Mouse (Mus musculus) left cerebral cortex, postnatal 4 days (tissue): Measurements from ENCODE around the gene Ulk4. TPM values are rescaled to one million over a fixed set of nuclear protein-coding genes. Genes with fewer than 3 reads are reported as not detected.
"Not testable (repeated sequence)": the region's sequence is repeated elsewhere in the genome, so short reads cannot be mapped to it uniquely, and the experiment has no call there.

Experiments
- DNase-seq: peaks from one replicate; pipeline ENCODE4 v3.0.0-alpha.2; 2022
- intact Hi-C: fragments of 180-260 bp; cut with DNase I; formaldehyde crosslinking; loops from one replicate; pipeline ENCODE4 v1.15.1; 2025
- microRNA-seq: library from miRNA; unstranded; fragments of <30 nt; microRNA quantifications from one replicate; pipeline ENCODE4 v1.2.0, GENCODE M21; 2022
- total RNA-seq, 2 experiments: library from RNA; stranded (reverse); gene quantifications; 2 replicates each; pipeline ENCODE4 v1.2.3; 2021

Ulk4 gene
- total RNA-seq, 2 experiments from 2014 or later, result 7.9 to 8.0 TPM

DNA sequence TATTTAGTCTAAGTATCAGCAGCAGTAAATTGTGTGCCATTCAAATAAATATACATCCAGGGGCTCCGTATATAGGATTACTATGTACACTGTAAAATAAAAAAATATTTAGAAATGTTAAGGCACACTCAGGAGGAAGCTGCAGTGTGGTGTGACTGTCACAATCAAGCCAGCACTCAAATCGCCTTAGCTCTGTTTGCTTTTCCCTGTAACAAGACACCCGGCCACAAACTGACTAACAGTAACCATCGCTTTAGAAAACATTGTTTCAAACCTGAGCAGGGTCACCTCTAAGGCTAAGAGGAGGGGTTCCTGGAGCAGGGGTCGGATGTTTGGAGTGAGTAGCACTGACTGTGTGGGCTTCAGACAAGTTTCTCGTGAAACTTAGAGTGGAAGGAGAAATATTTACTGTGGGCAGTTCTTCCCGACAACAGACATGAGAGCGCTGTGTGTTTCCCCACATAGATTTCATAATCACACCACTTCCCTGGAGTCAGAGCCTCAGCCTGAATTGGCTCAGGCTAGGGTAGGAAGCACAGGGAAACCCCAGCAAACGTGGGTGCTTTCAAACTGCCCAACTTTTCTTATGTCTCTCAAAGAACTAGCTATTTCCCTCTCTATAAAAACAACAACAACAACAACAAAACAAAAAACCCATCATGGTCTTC, 349.9 kb downstream of the Ulk4 start:
- intact Hi-C loops, result no loop called here

DNA sequence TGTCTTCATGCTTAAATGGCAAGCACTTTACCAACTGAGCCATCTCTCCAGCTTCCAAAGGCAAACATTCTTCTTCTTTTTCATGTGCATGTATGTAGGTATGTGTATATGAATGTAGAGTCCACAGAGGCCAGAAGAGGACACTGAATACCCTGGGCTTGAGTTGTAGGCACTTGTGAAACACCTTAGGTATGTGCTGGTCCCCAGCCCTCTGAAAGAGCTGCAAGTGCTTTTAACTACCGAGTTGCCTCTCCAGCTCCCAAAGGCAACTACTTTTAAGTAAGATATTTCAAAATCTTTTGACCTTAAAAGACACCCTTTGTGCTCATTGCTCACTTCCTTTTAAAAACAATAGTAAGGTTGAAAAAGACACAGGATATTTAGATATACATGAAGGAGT, 350.9 kb downstream of the Ulk4 start:
- intact Hi-C loops, result no loop called here
- no peak for DNase-seq

More for the DNA sequence above, 349.9 kb downstream of the Ulk4 start:
- no peak for DNase-seq

DNA sequence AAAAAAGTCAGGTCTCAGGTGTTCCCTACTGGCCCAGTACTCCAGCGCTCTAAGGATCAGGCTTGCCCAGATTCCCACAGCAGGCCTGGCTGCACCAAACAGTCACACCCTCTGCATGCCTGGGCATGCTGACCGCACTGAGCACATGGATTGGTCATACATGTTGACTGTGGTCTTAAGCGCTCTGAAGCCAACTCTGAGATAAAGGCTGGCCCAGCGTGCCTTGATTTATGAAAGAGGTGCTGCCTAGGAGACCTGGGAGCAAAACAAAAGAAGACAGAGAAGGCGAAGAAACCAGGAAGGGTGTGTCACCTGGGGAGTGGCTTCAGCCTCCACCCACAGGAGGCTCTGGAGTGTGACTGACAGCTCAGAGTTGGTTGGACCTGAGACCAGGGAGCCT, 357.9 kb downstream of the Ulk4 start:
- no peak for DNase-seq
- intact Hi-C loops, result no loop called here

DNA sequence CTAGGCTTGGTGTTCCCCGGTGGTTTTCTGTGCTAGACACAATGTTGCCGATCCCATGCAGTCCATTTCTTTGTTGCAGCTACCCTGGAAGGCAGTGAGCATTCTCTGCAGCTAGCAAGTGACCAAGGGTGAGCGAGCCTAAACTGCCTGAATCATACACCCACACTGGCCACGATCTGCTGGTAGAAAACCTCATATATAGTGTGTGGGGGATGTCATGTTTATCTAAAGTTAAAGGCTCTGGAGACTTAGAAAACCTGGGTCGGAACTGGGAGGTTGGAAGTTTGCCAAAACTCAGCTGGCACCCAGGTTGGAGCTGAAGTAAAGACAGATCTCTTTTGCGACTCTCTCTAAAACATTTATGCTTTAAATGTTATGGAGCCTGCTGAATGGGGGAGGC, 358.4 kb downstream of the Ulk4 start:
- DNase-seq, result no peak
- intact Hi-C loops, result no loop called here

DNA sequence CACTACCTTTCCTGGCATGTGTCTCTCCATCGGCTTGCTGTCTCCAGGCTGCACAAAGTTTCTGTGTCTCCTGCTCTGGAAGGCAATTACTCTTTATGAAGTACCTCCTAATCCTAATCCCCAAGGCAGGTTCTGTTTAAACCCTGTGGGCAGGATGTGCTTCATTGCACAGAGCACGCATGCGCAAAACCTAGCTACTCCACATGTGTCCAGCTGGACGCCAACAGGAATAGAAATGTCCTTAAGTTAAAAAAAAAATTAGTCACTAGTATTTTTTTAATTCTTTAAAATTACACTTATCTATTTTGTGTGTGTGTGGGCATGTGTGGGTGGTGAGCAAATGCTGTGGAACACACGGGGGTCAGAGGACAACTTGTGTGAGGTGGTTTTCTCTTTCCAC, 358.8 kb downstream of the Ulk4 start:
- intact Hi-C loops, result no loop called here
- no peak for DNase-seq

DNA sequence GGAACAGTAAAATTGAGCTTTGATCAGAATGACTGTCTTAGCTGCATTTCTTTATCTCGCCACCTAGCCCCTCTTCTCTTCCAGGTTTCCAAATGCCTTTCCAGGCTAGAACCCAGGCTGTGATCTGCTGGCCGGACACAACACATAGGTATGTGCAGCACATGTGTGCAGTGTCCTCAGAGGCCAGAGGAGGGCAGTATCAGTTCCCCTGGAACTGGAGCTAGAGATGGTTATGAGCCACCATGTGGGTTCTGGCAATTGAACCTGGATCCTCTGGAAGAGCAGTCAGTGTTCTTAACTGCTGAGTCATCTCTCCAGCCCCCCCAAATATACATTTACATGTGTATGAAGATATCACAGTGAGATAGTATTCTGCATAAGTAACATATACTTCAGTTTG, 359.4 kb downstream of the Ulk4 start:
- DNase-seq, intact Hi-C loops: not testable (repeated sequence)

DNA sequence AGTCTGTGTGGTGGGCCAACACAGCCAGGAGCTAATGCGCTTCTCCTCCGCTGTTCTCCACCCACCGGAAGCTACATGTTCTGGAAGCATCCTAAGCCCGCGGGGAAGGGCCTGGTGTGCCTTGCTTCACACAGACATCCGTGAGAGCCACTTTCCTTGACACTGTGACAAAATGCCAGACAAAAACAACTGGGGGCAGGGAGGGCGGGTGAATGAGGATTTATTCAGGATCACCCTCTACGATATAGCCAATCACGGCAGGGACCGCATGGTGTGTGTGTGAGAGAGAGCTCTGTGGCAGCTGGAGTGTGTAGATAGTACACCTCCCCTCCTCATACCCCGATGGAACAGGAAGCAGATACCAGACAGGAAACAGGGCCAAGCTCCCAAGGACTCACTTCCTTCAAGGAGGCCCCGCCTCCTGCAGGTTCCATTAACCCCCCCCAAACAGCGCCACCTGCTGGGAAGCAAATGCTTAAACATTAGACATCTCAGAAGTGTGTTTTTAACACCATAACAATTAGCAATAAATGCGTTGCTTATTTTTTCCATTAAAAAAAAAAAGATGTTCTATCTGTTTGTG, 362.0 kb downstream of the Ulk4 start:
- intact Hi-C loops, result no loop called here
- no peak for DNase-seq

DNA sequence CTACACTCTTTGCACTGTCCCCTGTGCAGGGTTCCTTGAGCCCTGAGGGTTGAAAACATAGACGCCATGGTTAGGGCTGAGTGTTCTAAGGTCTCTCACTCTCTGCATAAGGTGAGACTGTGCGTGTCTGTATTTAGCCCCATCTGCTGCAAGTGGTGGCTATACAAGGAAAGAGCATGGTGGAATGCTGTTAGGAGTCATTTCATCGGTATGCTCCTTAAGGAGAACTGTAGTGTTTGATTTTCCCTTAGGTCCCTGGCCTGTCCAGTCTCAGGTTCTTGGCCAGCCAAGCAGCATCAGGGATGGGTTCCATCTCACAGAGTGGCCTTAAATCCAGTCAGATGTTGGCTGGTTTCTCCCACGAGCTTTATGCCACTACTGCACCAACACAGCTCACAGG, 362.6 kb downstream of the Ulk4 start:
- DNase-seq, result no peak
- intact Hi-C loops, result no loop called here

DNA sequence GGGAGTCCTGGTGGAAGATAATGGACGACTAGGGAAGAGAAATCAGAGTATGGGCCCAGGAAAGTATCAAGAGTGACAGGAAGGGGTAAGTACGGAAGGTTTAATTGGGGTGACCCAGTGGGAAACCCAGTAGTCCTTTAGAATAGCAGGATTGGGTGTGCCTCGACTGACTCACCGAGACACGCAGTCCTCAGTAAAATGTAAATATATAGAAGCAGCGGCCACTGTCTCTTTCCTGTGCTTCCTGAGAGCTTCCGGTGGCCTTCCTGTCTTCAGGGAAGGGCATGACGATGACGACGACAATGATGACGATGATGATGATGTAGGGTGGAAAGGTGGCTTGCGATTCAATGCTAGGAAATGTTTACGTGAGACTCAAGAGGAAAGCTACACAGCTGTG, 363.8 kb downstream of the Ulk4 start:
- no peak for DNase-seq
- intact Hi-C loops, result no loop called here

DNA sequence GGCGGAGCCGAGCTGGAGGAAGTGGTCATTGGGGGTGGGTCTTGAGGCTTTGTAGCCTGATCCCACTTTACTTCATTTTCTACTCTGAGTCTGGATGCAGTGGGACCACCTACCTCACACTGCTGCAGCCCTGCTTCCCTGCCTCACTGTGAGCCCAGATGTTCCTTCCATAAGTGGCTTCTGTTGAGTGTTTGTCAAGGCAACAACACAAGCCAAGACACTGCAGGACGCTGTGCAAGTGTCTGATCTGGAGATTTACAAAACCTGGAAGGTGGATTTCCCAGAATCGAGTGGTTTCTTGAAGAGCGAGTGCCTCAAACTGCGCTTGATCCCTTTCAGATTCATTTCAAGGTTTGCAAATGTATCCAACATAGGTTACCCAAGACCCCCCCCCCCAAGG, 368.5 kb downstream of the Ulk4 start:
- no peak for DNase-seq

More for the DNA sequence above, 368.5 kb downstream of the Ulk4 start:
- intact Hi-C loops, result no loop called here

Small RNA genes lying within 50 kb of the gene (microRNA-seq; reads per million reads assigned to microRNA genes)
- gene Mir7090, result 1.2 reads per million

Other genes starting within 250 kb of the Ulk4 start
- 100 to 1,000 TPM; 208 to 215 TPM for gene Trak1, start 20.3 kb upstream of the Ulk4 start, total RNA-seq
- 100 to 1,000 TPM; 175 to 187 TPM for gene Cck, start 218.5 kb upstream of the Ulk4 start, total RNA-seq